Mouse (Mus musculus) telencephalon, adult 2 months (tissue): ENCODE measurements around the gene Olfr615.
"Not testable (repeated sequence)": the region's sequence is repeated elsewhere in the genome, so short reads cannot be mapped to it uniquely, and the experiment has no call there.

Experiments used
- DNase-seq: peaks from one replicate; pipeline ENCODE4 v3.0.0-alpha.2; 2011; ENCODE audit warnings: low read depth, low spot score

Olfr615 gene

DNA sequence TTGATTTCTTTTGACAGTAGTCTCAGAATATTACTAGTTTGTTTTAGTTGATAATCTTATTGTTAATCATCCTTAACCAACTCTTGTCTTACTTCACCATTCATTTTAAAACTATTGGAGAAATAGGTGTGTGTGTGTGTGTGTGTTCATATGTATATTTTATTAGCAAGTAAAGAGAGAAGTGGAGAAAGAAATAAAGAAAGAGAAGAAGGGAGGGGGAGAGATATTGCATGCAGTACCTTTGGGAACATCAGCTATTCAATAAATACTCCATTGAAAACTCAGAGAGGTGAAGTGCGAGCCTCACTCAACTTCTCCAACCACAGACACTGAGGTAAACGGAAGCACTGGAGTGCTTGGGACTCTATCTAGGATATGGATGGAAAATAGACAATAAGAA lies at the start of gene Olfr615:
TSS of gene Olfr615 (plus strand) at position 301 of the 400 bp plus-strand sequence.
- DNase-seq = no peak

DNA sequence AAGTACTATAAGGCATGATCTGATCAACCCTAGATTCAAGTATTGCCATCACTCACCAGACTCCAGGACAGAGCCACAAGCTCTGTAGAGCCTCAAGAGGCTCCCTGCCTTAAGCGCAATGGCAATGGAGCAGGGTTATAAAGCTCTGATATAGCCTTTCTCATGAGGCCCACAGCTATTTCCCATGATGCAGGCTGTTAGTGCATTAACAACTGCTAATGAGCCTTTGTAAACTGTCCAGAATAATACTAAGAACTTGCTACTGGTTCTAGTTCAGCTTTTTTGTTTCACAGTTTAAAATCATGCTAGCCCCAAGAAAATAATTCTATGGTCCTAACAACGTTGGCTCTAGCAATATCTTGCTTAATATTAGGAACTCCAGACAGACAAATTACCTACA lies 43.9 kb upstream of the Olfr615 start, which contains the start of gene Olfr610:
TSS of gene Olfr610 (minus strand) at position 101 of the 400 bp plus-strand sequence.
- no peak for DNase-seq

DNA sequence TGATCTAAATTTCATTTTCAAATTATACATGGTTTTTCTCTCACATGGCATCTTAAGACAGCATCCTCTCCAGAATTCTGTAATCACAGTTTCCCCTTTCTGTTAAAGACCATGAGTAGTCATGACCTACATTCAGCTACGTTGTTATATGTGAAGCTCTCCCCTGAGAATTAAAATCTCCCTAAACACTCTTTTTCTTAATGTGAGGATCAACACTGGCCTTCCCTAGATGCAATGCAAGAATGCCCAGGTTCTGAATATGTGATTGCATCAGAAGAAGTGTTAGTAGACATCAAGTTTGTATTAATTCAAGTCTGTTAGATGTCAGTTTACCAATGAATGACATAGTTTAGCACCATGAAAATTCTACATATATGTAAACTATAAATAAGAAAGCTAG lies 35.1 kb upstream of the Olfr615 start, which contains the start of gene Olfr611:
TSS of gene Olfr611 (minus strand) at position 101 of the 400 bp plus-strand sequence.
- not testable (repeated sequence) for DNase-seq

DNA sequence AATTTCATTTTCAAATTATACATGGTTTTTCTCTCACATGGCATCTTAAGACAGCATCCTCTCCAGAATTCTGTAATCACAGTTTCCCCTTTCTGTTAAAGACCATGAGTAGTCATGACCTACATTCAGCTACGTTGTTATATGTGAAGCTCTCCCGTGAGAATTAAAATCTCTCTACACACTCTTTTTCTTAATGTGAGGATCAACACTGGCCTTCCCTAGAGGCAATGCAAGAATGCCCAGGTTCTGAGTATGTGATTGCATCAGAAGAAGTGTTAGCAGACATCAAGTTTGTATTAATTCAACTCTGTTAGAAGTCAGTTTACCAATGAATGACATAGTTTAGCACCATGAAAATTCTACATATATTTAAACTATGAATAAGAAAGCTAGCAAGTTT lies 13.3 kb upstream of the Olfr615 start, which contains the start of gene Olfr612:
TSS of gene Olfr612 (minus strand) at position 101 of the 400 bp plus-strand sequence.
- DNase-seq = not testable (repeated sequence)

DNA sequence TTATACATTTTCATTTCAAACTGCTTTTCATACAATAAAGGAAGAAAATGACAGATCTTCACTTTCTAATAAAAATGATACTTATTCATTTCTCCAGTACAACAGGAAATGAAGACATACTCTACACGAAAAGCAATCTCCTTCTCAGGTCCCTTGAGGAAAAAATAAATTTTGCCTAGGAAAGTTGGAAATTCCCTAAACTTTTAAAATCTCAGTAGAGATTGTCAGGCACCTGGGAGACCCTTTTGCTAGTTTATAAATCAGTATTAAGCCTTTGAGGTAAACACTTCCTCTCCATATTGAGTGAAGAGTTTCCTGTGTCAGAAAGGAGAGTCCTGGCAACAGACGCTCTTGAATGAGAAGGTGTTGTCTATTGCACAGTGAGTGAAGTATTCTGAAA lies 8.1 kb upstream of the Olfr615 start, which contains the start of gene Olfr613:
TSS of gene Olfr613 (plus strand) at position 301 of the 400 bp plus-strand sequence.
- no peak for DNase-seq

DNA sequence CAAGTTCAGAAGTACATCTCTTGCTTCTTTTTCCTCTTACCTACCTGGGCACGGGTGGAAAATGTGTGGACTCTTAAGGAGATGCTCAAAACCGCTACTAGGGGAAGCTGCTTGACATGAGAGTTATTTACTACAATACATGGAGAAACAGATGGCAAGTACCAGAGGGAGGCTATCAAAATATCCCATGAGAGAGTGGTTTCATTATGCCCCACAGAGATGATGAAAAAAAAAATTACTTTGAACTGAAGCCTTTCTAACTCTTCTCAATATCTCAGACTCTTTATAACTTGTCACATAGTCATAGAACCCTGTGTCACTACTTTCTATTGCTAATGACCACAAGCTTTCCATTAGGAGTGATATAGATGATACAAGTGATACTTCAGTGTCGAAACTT lies 13.2 kb downstream of the Olfr615 start, which contains the start of gene Olfr616:
TSS of gene Olfr616 (minus strand) at position 101 of the 400 bp plus-strand sequence.
- no peak for DNase-seq

DNA sequence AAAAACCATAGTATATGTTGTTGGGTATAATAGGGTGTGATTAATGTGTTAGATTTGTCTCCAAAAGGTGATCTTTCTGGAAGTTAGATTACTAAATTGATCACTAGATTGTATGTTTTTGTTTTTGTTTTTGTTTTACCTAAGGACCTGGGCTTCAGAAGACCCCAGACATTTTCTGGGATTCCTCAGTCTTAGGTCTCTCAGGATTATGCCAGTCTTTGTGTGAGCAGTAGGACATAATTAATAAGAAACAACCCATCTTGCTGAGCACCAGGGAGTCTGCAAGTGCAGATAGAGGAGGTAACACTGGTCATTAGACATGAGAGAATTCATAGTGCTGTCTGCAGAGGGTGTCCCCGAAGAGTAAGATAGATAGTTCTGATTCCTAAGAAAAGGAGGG lies 16.9 kb downstream of the Olfr615 start, which contains the start of gene Olfr617:
TSS of gene Olfr617 (plus strand) at position 301 of the 400 bp plus-strand sequence.
- no peak for DNase-seq

DNA sequence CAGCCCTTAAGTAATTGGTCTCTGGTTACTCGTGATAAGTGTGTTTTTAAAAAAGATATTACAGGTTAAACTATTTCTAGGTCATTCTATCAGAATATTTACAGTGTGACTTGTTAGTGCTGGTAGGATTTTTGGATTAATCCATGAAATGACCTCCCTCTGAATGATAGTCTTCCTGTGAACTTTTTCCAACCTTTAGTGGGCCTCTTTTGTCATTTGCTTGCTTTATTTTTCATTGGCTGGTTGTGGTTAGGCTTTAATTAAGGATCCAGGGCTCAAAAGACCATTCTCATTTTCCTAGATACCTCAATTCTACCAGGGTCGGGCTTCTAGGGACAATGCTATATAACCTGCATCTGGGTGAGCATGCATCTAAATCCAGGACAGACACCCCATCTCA lies 33.9 kb downstream of the Olfr615 start, which contains the start of gene Olfr618:
TSS of gene Olfr618 (plus strand) at position 301 of the 400 bp plus-strand sequence.
- no peak for DNase-seq

DNA sequence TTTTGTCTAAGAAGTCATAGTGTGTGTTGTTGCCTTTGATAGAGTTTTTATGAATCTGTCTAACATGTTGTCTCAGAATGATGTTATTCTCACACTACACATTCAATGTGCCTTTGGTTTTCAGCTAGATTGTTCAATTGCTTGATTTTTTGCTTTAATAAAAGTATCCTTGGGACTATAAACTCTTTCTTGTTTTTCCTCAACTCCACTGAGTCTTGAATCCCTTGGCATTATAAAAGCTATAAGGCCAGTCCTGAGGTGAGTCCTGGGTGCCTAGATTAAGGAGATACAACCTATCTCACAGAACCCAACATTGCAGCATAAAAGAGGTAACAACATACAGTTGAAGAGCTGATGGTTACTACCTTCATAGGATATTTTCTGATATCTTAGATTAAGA lies 44.4 kb downstream of the Olfr615 start, which contains the start of gene Olfr619:
TSS of gene Olfr619 (plus strand) at position 301 of the 400 bp plus-strand sequence.
- no peak for DNase-seq

DNA sequence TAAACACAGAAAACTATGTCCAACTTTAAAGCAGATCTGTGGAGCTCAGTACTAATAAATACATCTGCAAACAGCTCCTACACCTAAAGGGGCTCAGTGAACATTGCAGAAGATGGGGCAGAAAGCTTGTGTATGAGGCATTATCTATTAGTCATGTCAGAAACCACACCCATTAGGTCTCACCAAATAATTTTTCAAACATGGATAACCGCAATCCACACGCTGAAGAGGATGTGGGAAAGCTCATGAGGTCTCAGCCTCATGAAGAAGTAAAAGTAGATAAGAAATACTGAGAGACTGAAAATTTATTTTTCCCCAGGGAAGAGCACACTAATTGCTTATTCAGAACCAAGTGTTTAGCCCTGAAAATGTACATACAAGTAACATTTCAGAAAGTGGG lies 51.5 kb downstream of the Olfr615 start:
- DNase-seq = no peak

DNA sequence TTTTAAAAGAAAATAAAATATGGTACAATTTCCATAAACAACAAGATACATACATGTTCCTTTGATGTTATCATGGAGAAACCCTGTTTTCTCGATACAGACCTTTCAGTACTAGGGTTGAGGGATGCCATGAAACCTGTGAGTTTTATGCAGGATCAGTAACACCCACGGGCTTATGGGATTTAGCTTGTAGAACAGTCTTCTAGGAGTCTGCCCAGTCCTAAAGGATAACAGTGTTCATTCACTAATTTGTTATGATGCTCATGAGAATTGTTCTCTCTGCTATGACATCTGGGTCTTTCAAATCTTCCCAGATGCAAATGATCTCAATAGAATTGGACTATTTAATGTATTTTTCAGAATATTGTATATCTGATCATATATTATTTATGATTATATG lies 56.6 kb downstream of the Olfr615 start, which contains the start of gene Olfr620:
TSS of gene Olfr620 (minus strand) at position 101 of the 400 bp plus-strand sequence.
- no peak for DNase-seq
